Mouse (Mus musculus): Measurements from ENCODE around the gene Bcl2a1b. TPM values are rescaled to one million over a fixed set of nuclear protein-coding genes. Genes with fewer than 3 reads are reported as not detected.
"Not testable (repeated sequence)": the region's sequence is repeated elsewhere in the genome, so short reads cannot be mapped to it uniquely, and the experiment has no call there.

Gene Bcl2a1b
- polyA plus RNA-seq, 1 experiment from 2014 or later, result 2.0 TPM

DNA sequence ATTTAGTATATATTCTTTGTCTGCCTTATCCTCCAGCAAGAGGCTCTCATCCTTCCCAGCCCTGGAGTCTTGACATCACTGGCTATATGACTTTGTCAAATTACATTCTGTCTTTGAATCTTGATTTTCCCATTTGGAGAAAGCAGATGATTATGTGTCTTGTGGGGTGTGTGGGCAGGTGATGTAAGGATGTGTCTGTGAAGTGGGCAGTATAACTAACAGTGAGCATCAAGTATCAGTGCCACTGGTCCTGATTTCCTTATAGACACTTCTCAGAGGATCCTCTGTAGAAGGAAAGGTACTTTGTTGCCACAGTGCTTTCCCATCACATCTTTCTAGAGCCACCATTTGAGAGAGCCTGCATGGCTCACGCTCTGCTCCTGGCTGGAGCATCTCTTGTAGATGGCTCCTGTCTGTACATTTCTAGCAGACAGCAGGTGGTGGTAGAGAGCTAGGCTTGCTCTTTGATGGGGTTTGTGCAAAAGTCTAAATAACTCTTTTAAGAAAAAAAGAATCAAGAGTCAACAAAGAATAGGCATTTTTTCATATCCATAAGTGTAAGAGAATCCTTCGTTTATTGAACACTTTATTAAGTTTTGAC lies 32.0 kb downstream of the Bcl2a1b start:
- H3K4me1 ChIP-seq (ENCODE audit: control insufficient read depth, insufficient read depth, low read length); H3K27me3 ChIP-seq (ENCODE audit: control insufficient read depth, insufficient read depth, low read length); H3K9me3 ChIP-seq (ENCODE audit: control insufficient read depth, low read length); H3K36me3 ChIP-seq (ENCODE audit: control insufficient read depth, insufficient read depth, low read length); H3K9ac ChIP-seq (ENCODE audit: low read depth, low read length); H3K4me2 ChIP-seq (replicated peaks; ENCODE audit: low read depth, low read length); ATAC-seq (ENCODE audit: low FRiP score, low TSS enrichment); H3K27ac ChIP-seq (ENCODE audit: low read depth, low read length); H3K4me3 ChIP-seq (ENCODE audit: low read length): not testable (repeated sequence)
- 72% methylated on average over 1 of the region's 2 CpGs for WGBS

DNA sequence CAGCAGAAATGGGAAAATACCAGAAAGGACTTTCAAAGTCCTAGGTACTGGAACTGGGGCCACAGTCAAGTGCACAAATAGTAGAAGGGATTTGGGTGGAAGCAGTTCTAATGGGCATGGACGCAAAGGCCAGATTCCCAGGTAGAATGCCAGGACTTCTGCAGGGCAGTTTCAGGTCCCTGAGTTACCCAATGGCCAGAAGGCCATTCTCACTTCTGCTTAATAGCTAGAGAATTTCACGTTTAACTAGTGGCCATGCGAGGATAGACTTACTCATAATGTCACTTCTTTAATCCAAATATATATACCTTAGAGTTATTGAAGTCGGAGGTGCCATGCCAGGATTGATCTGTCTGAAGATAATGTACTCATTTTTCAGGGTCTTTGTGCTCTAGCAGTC lies 38.1 kb downstream of the Bcl2a1b start:
- H3K36me3 ChIP-seq (ENCODE audit: control insufficient read depth, insufficient read depth, low read length); H3K4me3 ChIP-seq (ENCODE audit: low read length); H3K27ac ChIP-seq (ENCODE audit: low read depth, low read length); H3K9me3 ChIP-seq (ENCODE audit: control insufficient read depth, low read length); H3K9ac ChIP-seq (ENCODE audit: low read depth, low read length); ATAC-seq (ENCODE audit: low FRiP score, low TSS enrichment); H3K27me3 ChIP-seq (ENCODE audit: control insufficient read depth, insufficient read depth, low read length); H3K4me1 ChIP-seq (ENCODE audit: control insufficient read depth, insufficient read depth, low read length); H3K4me2 ChIP-seq (replicated peaks; ENCODE audit: low read depth, low read length): not testable (repeated sequence)
- WGBS, result 84% methylated on average over 4 of the region's 4 CpGs

DNA sequence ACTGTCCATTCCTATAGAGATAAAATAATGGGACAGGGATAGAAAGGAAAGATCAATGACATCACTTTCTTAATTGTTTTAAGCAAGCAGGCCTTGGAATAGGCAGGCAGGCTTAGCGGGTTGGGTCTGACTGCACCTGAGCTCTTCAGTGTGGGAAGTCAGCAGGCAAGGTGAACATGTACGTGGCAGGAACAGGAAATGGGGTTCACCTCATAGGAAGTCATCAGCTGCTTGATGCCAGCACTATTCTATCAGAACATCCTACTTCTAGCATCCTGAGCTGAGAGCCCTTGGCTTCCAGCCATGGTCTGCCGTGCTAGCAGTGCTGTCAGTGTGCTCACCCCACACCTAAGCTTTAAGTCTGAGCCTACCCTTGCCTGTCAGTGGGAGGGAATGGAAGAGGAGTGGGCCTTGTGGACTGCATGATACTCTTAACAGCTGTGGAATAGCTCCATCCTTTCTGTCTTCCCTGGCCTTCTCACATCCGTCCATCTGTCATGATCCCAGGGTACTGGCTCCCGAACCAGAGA lies 40.0 kb downstream of the Bcl2a1b start:
- not testable (repeated sequence) for H3K36me3 ChIP-seq (ENCODE audit: control insufficient read depth, insufficient read depth, low read length); H3K4me2 ChIP-seq (replicated peaks; ENCODE audit: low read depth, low read length); ATAC-seq (ENCODE audit: low FRiP score, low TSS enrichment); H3K4me3 ChIP-seq (ENCODE audit: low read length); H3K4me1 ChIP-seq (ENCODE audit: control insufficient read depth, insufficient read depth, low read length); H3K9me3 ChIP-seq (ENCODE audit: control insufficient read depth, low read length); H3K27ac ChIP-seq (ENCODE audit: low read depth, low read length); H3K27me3 ChIP-seq (ENCODE audit: control insufficient read depth, insufficient read depth, low read length); H3K9ac ChIP-seq (ENCODE audit: low read depth, low read length)
- WGBS, result 81% methylated on average over 4 of the region's 5 CpGs

DNA sequence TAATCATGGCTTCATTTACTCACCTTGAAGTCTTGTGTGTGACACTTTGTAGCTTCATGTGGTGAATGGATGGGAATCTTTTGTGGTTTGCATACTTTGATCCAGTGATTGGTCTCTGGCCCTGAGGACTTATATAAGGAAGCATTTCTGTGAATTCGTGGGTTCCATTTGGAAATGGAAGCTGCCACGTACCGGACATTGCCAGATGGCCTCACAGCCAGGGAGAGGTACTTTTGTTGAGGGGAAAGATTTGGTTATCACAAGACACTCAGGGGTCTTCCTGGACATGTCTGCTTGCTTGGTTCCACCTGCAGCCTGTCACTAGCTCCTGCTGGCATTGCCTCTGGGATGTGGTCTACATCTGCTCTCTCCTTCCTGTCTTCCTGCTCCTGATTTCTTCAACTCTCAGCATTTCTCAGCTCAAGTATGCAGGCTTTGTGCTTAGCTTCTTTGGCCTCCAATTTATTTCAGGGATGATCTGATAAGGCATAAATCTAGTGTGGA lies 41.6 kb downstream of the Bcl2a1b start:
- H3K9ac ChIP-seq (ENCODE audit: low read depth, low read length); H3K36me3 ChIP-seq (ENCODE audit: control insufficient read depth, insufficient read depth, low read length); H3K27me3 ChIP-seq (ENCODE audit: control insufficient read depth, insufficient read depth, low read length); H3K9me3 ChIP-seq (ENCODE audit: control insufficient read depth, low read length); ATAC-seq (ENCODE audit: low FRiP score, low TSS enrichment); H3K4me3 ChIP-seq (ENCODE audit: low read length); H3K27ac ChIP-seq (ENCODE audit: low read depth, low read length); H3K4me2 ChIP-seq (replicated peaks; ENCODE audit: low read depth, low read length); H3K4me1 ChIP-seq (ENCODE audit: control insufficient read depth, insufficient read depth, low read length): not testable (repeated sequence)
- WGBS, result 99% methylated on average over 3 of the region's 3 CpGs

DNA sequence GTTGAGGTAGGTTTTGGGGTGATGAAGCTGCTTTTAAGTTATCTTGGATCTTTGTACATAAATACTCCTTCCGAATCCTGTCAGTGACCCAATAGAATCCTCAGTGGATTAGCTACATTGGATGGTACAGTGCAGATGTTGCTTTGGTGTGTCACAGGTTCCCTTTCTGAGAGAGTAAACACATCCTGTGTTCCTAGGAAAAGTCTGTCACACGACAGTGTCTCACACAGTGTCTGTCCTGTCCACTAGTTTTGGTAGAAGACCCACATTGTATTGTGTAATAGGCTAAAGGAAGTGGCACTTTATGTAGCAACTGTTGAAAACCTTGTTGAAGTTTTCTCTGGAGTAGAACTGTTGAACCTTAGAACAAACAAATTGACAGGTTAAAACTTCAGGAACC lies 54.4 kb downstream of the Bcl2a1b start:
- Histone ChIP-seq H3K9ac (ENCODE audit: low read depth, low read length) (no peak overlapping the region), H3K27me3 (ENCODE audit: control insufficient read depth, insufficient read depth, low read length) (no peaks in the 10 kb centered on the region), H3K36me3 (ENCODE audit: control insufficient read depth, insufficient read depth, low read length) (no peaks in the 10 kb centered on the region), H3K4me2 (replicated peaks; ENCODE audit: low read depth, low read length) (no peak overlapping the region), H3K4me3 (ENCODE audit: low read length) (no peak overlapping the region), H3K27ac (ENCODE audit: low read depth, low read length) (no peak overlapping the region), H3K9me3 (ENCODE audit: control insufficient read depth, low read length) (no peaks in the 10 kb centered on the region), H3K4me1 (ENCODE audit: control insufficient read depth, insufficient read depth, low read length) (no peaks in the 10 kb centered on the region)
- WGBS, result 73% methylated on average over 2 of the region's 2 CpGs
- no peak for ATAC-seq (ENCODE audit: low FRiP score, low TSS enrichment)

DNA sequence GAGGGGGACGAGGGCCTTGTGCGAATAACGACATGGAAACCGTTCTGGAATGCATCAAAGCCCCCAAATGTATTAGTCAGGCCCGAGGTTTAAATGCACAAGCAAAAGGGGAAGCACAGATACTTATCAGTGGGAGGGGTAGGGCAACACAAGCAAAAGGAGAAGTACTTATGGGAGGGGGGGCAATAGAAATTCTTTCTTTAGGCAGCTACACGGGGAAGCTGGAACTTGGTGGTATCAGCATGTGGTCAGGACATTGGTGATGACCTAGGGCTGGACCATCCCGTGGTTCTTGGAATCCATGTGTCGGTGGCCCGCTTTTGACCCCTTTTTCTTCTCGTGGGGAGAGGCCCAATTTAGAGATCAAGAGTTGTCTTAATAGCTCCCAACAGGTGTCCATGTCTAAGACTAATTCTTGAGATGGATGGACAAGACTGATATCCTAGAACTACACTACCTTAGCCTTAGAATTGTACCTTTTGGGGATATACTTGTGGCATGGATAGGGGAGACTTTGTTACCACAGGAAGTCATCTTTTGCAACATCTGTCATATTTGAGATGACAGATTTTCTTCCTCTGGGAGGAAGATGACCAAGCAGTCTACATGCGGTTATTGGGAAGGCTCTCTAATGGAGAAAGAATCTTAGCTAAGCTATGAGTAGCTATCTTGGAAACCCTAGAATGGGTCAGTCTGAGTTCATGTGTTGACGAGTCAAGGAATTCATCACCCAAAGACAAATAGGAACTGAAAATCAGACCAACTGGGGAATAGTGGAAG lies 57.7 kb downstream of the Bcl2a1b start:
- H3K4me2 ChIP-seq (replicated peaks; ENCODE audit: low read depth, low read length), result no peak overlapping the region
- H3K9ac ChIP-seq (ENCODE audit: low read depth, low read length), result no peak overlapping the region
- no peak overlapping the region for H3K4me3 ChIP-seq (ENCODE audit: low read length)
- no peaks in the 10 kb centered on the region for H3K4me1 ChIP-seq (ENCODE audit: control insufficient read depth, insufficient read depth, low read length)
- H3K36me3 ChIP-seq (ENCODE audit: control insufficient read depth, insufficient read depth, low read length), result no peaks in the 10 kb centered on the region
- no peaks in the 10 kb centered on the region for H3K27me3 ChIP-seq (ENCODE audit: control insufficient read depth, insufficient read depth, low read length)
- no peak for ATAC-seq (ENCODE audit: low FRiP score, low TSS enrichment)
- 87% methylated on average over 12 of the region's 12 CpGs for WGBS
- no peak overlapping the region for H3K27ac ChIP-seq (ENCODE audit: low read depth, low read length)
- no peaks in the 10 kb centered on the region for H3K9me3 ChIP-seq (ENCODE audit: control insufficient read depth, low read length)

Other genes with a start within 250 kb of the Bcl2a1b start
- gene Bcl2a1a, start 242.3 kb upstream of the Bcl2a1b start, polyA plus RNA-seq (2014; fragmentation: Nextera tagmentation; extraction: Ambion mirVana), result not detected in 2 replicates
- not detected in 2 replicates for gene Trim43b, start 106.4 kb upstream of the Bcl2a1b start, polyA plus RNA-seq (2014; fragmentation: Nextera tagmentation; extraction: Ambion mirVana)
- gene Gm29094, start 170 bp downstream of the Bcl2a1b start, polyA plus RNA-seq (2014; fragmentation: Nextera tagmentation; extraction: Ambion mirVana), result 0.63 TPM in 1 of 2 replicates, not detected in the other
- 26.7 and 35.9 TPM in 2 replicates for gene Mthfs, start 11.5 kb downstream of the Bcl2a1b start, polyA plus RNA-seq (2014; fragmentation: Nextera tagmentation; extraction: Ambion mirVana)